Mouse (Mus musculus) bone marrow macrophage, adult 2 months (primary cell): ENCODE results near the gene Mmachc. TPM values are rescaled to one million over a fixed set of nuclear protein-coding genes. Genes with fewer than 3 reads are reported as not detected.

Experiments used
- H3K27ac ChIP-seq: 2 replicates; pipeline ENCODE4 v1.5.1; 2012; ENCODE audit warnings: low read depth, low read length; ENCODE audit not compliant: insufficient read depth
- H3K4me1 ChIP-seq: 2 replicates; pipeline ENCODE4 v1.6.1; 2012; ENCODE audit warnings: low read length; ENCODE audit not compliant: control insufficient read depth, insufficient read depth
- H3K4me3 ChIP-seq: 2 replicates; pipeline ENCODE4 v1.5.1; 2012; ENCODE audit warnings: mild to moderate bottlenecking, low read length, moderate library complexity; ENCODE audit not compliant: insufficient read depth
- CTCF ChIP-seq: IDR thresholded peaks from 2 replicates; pipeline ENCODE4 v1.5.1; 2012; ENCODE audit warnings: low read depth, mild to moderate bottlenecking, low read length, moderate library complexity
- POLR2A ChIP-seq: IDR thresholded peaks from 2 replicates; pipeline ENCODE4 v1.6.1; 2012; ENCODE audit warnings: mild to moderate bottlenecking, low read depth, low read length, borderline replicate concordance
- polyA plus RNA-seq: library from polyadenylated mRNA; stranded (reverse); fragments of >200 nt; gene quantifications from 2 replicates; pipeline ENCODE4 v1.2.4, GENCODE M21; 2012; ENCODE audit not compliant: missing spikeins, insufficient read depth, insufficient read length

The Mmachc gene
- polyA plus RNA-seq: 3.6 and 4.5 TPM in 2 replicates

GRCm38 (mm10) chr4:116708201-116708764 is at the start of gene Mmachc, which contains the start of gene Ccdc163:
Mmachc (minus strand) TSS chr4:116708406.
Ccdc163 (plus strand) TSS chr4:116708509.
- H3K4me1 ChIP-seq: peaks cover 9% of the 10 kb centered on the region
- 0 out of 2 replicates have a peak within 1 kb of the TSS, but pooled peaks have one; percentile 7 for H3K27ac ChIP-seq
- TF ChIP-seq POLR2A (no peak), CTCF (no peak)
- H3K4me3 ChIP-seq: peak within 1 kb of the TSS; percentile 80

GRCm38 (mm10) chr4:116749750-116750149 is 41.5 kb upstream of the Mmachc start:
- H3K4me3 ChIP-seq: no peak overlapping the region
- no peak overlapping the region for H3K27ac ChIP-seq
- H3K4me1 ChIP-seq: peaks cover 14% of the 10 kb centered on the region
- TF ChIP-seq CTCF: no peak
- no peak for TF ChIP-seq POLR2A

- Histone ChIP-seq H3K4me1 (0 out of 2 replicates have a peak, but pooled peaks cover 2% of the 10 kb centered on the region), H3K4me3 (no peak overlapping the region), H3K27ac (no peak overlapping the region)
- TF ChIP-seq POLR2A (no peak), CTCF (no peak)
Observed at GRCm38 (mm10) chr4:116738972-116739751, 31.0 kb upstream of the Mmachc start.

GRCm38 (mm10) chr4:116734996-116735395 is 26.8 kb upstream of the Mmachc start:
- H3K4me1 ChIP-seq: peaks cover 4% of the 10 kb centered on the region
- TF ChIP-seq CTCF (no peak), POLR2A (no peak)
- H3K27ac ChIP-seq: no peak overlapping the region
- H3K4me3 ChIP-seq: no peak overlapping the region

GRCm38 (mm10) chr4:116732355-116732754 is 24.1 kb upstream of the Mmachc start:
- peaks cover 3% of the 10 kb centered on the region for H3K4me1 ChIP-seq
- H3K4me3 ChIP-seq: no peak overlapping the region
- TF ChIP-seq CTCF (no peak), POLR2A (no peak)
- H3K27ac ChIP-seq: no peak overlapping the region

- no peak for TF ChIP-seq CTCF
- no peak for TF ChIP-seq POLR2A
- Histone ChIP-seq H3K4me3 (no peak overlapping the region), H3K27ac (no peak overlapping the region), H3K4me1 (peaks cover 3% of the 10 kb centered on the region)
Observed at GRCm38 (mm10) chr4:116731077-116731476, 22.9 kb upstream of the Mmachc start.

GRCm38 (mm10) chr4:116729532-116729931 is 21.3 kb upstream of the Mmachc start:
- TF ChIP-seq CTCF (no peak), POLR2A (no peak)
- H3K27ac ChIP-seq: no peak overlapping the region
- peaks cover 4% of the 10 kb centered on the region for H3K4me1 ChIP-seq
- no peak overlapping the region for H3K4me3 ChIP-seq

GRCm38 (mm10) chr4:116727401-116727800 is 19.2 kb upstream of the Mmachc start:
- peaks cover 3% of the 10 kb centered on the region for H3K4me1 ChIP-seq
- H3K27ac ChIP-seq: no peak overlapping the region
- TF ChIP-seq CTCF (no peak), POLR2A (no peak)
- no peak overlapping the region for H3K4me3 ChIP-seq

- Histone ChIP-seq H3K27ac (no peak overlapping the region), H3K4me3 (no peak overlapping the region), H3K4me1 (peaks cover 6% of the 10 kb centered on the region)
- TF ChIP-seq CTCF (no peak), POLR2A (no peak)
Observed at GRCm38 (mm10) chr4:116725444-116725843, 17.2 kb upstream of the Mmachc start.

- no peak for TF ChIP-seq CTCF
- no peak overlapping the region for H3K4me3 ChIP-seq
- H3K27ac ChIP-seq: no peak overlapping the region
- peaks cover 6% of the 10 kb centered on the region for H3K4me1 ChIP-seq
Observed at GRCm38 (mm10) chr4:116722230-116722629, 14.0 kb upstream of the Mmachc start.
